8 mouse cellular contexts compared by ENCODE assay signal in the genomic region with DNA sequence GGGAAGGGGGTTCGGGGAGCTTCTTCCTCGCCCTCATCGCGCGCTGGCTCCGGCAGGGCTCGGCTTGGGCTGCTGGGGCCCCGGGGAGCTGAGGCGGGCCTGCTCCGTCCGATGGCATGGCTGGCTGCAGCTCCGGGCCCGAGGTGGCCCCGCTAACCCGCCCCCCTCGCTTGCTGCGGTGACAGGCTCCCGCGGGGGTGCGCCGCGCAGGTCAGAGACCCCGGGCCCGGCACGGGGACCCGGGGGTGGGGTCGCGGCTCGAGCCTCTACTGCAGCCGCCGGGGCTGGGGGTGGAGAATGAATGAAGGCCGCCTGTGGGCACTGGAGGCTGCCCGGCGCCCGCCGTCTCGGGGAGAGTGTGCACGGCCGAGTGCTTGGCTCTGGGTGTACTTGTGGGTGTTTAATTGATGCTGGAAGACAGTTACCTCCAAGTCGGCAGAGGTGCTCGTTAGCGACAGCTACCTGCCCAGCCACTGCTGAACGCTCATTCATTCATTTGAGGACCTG. TPM values are rescaled to one million over a fixed set of nuclear protein-coding genes. Genes with fewer than 3 reads are reported as not detected.
DNase-seq lines count a peak whose midpoint lies in the region; ATAC-seq lines count a peak whose summit lies in the region.
"Had no signal": no experiment of that assay in that cellular context is flagged by ENCODE, and none has a peak within 500 bp of the region (broad histone marks: within the 10 kb centered on the region; RNA-seq: fewer than 3 reads in every experiment).

No protein-coding gene starts in this region.

- H3K4me2 ChIP-seq in forebrain, embryonic 13.5 days, result peak overlapping the region; percentile 80

- H3K27ac ChIP-seq in forebrain, embryonic 13.5 days, result peak overlapping the region; percentile 93

- H3K9me3 ChIP-seq in forebrain, embryonic 13.5 days (replicated peaks), result no peaks in the 10 kb centered on the region

- peak; percentile 70 for ATAC-seq in forebrain, embryonic 13.5 days

- no peaks in the 10 kb centered on the region for H3K27me3 ChIP-seq in forebrain, embryonic 13.5 days

- WGBS in forebrain, embryonic 13.5 days, result under 1% methylated on average over 43 of the region's 43 CpGs

- DNase-seq in left cerebral cortex, adult 18-20 months (ENCODE audit: low spot score in 2 of 2), result peak; percentile 14 to 28
- DNase-seq in left cerebral cortex, postnatal 4 days, result no peak
- peak; percentile 59 for DNase-seq in ZHBTc4 (ENCODE audit: low read depth, low spot score)
- DNase-seq in left cerebral cortex, postnatal 14 days (ENCODE audit: low spot score in 2 of 2), result peak; percentile 30 to 36
- DNase-seq in naive thymus-derived CD4-positive, alpha-beta T cell, adult 2 months (ENCODE audit: low read depth), result peak; percentile 47
- no peak for DNase-seq in gastrocnemius, postnatal 36 days

- H3K36me3 ChIP-seq in forebrain, embryonic 13.5 days (ENCODE audit: poor library complexity, severe bottlenecking), result no peaks in the 10 kb centered on the region

- peak overlapping the region; percentile 87 for H3K9ac ChIP-seq in forebrain, embryonic 13.5 days

- peak overlapping the region; percentile 88 for H3K4me3 ChIP-seq in forebrain, embryonic 13.5 days

- intact Hi-C loops in left cerebral cortex, postnatal 4 days (cut with DNase I), result no loop called here
- intact Hi-C loops in left cerebral cortex, postnatal 14 days (cut with DNase I), result no loop called here
- intact Hi-C loops in gastrocnemius, postnatal 36 days (cut with DNase I), result no loop called here

- peaks cover 22% of the 10 kb centered on the region for H3K4me1 ChIP-seq in forebrain, embryonic 13.5 days

RNA-seq across cellular contexts. Expression of a gene that starts 0.5 kb away (rescaled TPM):
- total RNA-seq in left cerebral cortex, adult 18-20 months (2021), result 10 to 100 TPM; 54.4 to 58.4 TPM
- 10 to 100 TPM; 56.9 to 58.6 TPM for total RNA-seq in left cerebral cortex, postnatal 4 days (2021)
- 29.0 and 34.1 TPM in 2 replicates for polyA plus RNA-seq in forebrain, embryonic 13.5 days (2015; fragmentation: Nextera tagmentation; extraction: Ambion mirVana)
- total RNA-seq in left cerebral cortex, postnatal 14 days (2021), result 10 to 100 TPM; 43.4 to 45.1 TPM
- 10 to 100 TPM; 30.4 to 35.5 TPM for total RNA-seq in gastrocnemius, postnatal 36 days (2021)

RNA-seq across cellular contexts. Expression of a gene that starts 19.7 kb away (rescaled TPM):
- not detected for total RNA-seq in left cerebral cortex, adult 18-20 months (2021)
- total RNA-seq in left cerebral cortex, postnatal 4 days (2021), result not detected
- polyA plus RNA-seq in forebrain, embryonic 13.5 days (2015; fragmentation: Nextera tagmentation; extraction: Ambion mirVana), result 0.19 and 0.31 TPM in 2 replicates
- total RNA-seq in left cerebral cortex, postnatal 14 days (2021), result not detected
- total RNA-seq in gastrocnemius, postnatal 36 days (2021), result not detected
- total RNA-seq: heart, adult 18-20 months had no signal

RNA-seq across cellular contexts. Expression of a gene that starts 57.9 kb away (rescaled TPM):
- 10 to 100 TPM; 19.1 to 19.4 TPM for total RNA-seq in left cerebral cortex, adult 18-20 months (2021)
- 10 to 100 TPM; 26.6 to 27.8 TPM for total RNA-seq in left cerebral cortex, postnatal 4 days (2021)
- polyA plus RNA-seq in forebrain, embryonic 13.5 days (2015; fragmentation: Nextera tagmentation; extraction: Ambion mirVana), result 40.7 and 48.2 TPM in 2 replicates
- 10 to 100 TPM; 15.8 to 17.6 TPM for total RNA-seq in left cerebral cortex, postnatal 14 days (2021)
- total RNA-seq in gastrocnemius, postnatal 36 days (2021), result 1 to 10 TPM; 5.9 to 6.2 TPM

RNA-seq across cellular contexts. Expression of a gene that starts 58.0 kb away (rescaled TPM):
- total RNA-seq in left cerebral cortex, adult 18-20 months (2021), result under 1 TPM in 1 of 2 experiments, not detected in 1; 0.61 TPM
- not detected for total RNA-seq in left cerebral cortex, postnatal 4 days (2021)
- 1.6 and 2.8 TPM in 2 replicates for polyA plus RNA-seq in forebrain, embryonic 13.5 days (2015; fragmentation: Nextera tagmentation; extraction: Ambion mirVana)
- not detected for total RNA-seq in left cerebral cortex, postnatal 14 days (2021)
- not detected for total RNA-seq in gastrocnemius, postnatal 36 days (2021)
- total RNA-seq: heart, adult 18-20 months had no signal

RNA-seq across cellular contexts. Expression of a gene that starts 58.5 kb away (rescaled TPM):
- total RNA-seq in left cerebral cortex, adult 18-20 months (2021), result 1 to 10 TPM; 1.1 to 1.5 TPM
- total RNA-seq in left cerebral cortex, postnatal 4 days (2021), result 1 to 10 TPM; 1.7 to 1.8 TPM
- 0.83 and 1.1 TPM in 2 replicates for polyA plus RNA-seq in forebrain, embryonic 13.5 days (2015; fragmentation: Nextera tagmentation; extraction: Ambion mirVana)
- total RNA-seq in left cerebral cortex, postnatal 14 days (2021), result 1 to 10 TPM; 1.7 to 2.1 TPM
- total RNA-seq in gastrocnemius, postnatal 36 days (2021), result not detected
- total RNA-seq: heart, adult 18-20 months had no signal

Comparison
In these comparisons a context has a peak if more than half of its experiments do, and no peak if none do; other contexts are left out.
1. DNase-seq: peak in left cerebral cortex, adult 18-20 months (2 of 2), ZHBTc4 (single experiment), left cerebral cortex, postnatal 14 days (2 of 2) and naive thymus-derived CD4-positive, alpha-beta T cell, adult 2 months (single experiment); none in left cerebral cortex, postnatal 4 days (single experiment) and gastrocnemius, postnatal 36 days (0 of 2).